Mouse (Mus musculus) spleen, adult 2 months (tissue): ENCODE results near the gene Zfp978.
"Not testable (repeated sequence)": the region's sequence is repeated elsewhere in the genome, so short reads cannot be mapped to it uniquely, and the experiment has no call there.

ENCODE experiments used
- CTCF ChIP-seq: fragments of 200-500 bp; IDR thresholded peaks from 2 replicates; pipeline ENCODE4 v1.5.1; 2011; ENCODE audit warnings: mild to moderate bottlenecking, inconsistent platforms; ENCODE audit not compliant: insufficient read depth, insufficient read length, insufficient replicate concordance; ENCODE audit errors: extremely low read depth
- POLR2A ChIP-seq: fragments of 200-500 bp; IDR thresholded peaks from 2 replicates; pipeline ENCODE4 v1.6.1; 2011; ENCODE audit warnings: low read depth, low read length, inconsistent platforms

GRCm38 (mm10) chr4:147347300-147347699, 13.8 kb upstream of the Zfp978 start:
- TF ChIP-seq POLR2A, CTCF: not testable (repeated sequence)
